Mouse (Mus musculus): ENCODE measurements around the gene Prdm4. TPM values are rescaled to one million over a fixed set of nuclear protein-coding genes. Genes with fewer than 3 reads are reported as not detected.

Prdm4 gene
- polyA plus RNA-seq (2021; fragmentation: Nextera tagmentation) = 3.6 and 4.6 TPM in 2 replicates
- long read RNA-seq, experiment 1, partial matches to known transcripts = 3 of 14 reads
- long read RNA-seq, experiment 1, other reads (novel, unspliced or antisense) = 6 of 14 reads
- long read RNA-seq, experiment 2, transcript Prdm4-207 (12 exons, 3,962 nt) = minor isoform, 7 of 83 reads
- long read RNA-seq, experiment 2, transcript Prdm4-201 (12 exons, 3,877 nt) = major isoform, 42 of 83 reads
- long read RNA-seq, experiment 2, partial matches to known transcripts = 10 of 83 reads
- long read RNA-seq, experiment 2, other reads (novel, unspliced or antisense) = 24 of 83 reads

GRCm38 (mm10) chr10:85916498-85917309, at the start of gene Prdm4:
Gene Prdm4, minus strand, starts transcription at chr10:85917142.

GRCm38 (mm10) chr10:85957464-85957950, 40.6 kb upstream of the Prdm4 start, which contains the start of gene Rtcb:
Gene Rtcb, minus strand, starts transcription at chr10:85957823.

GRCm38 (mm10) chr10:85927676-85928445, 10.9 kb upstream of the Prdm4 start, which contains the start of gene Ascl4:
Gene Ascl4, plus strand, starts transcription at chr10:85927681.

Other genes starting within 250 kb of the Prdm4 start
- gene Pwp1, start 87.6 kb downstream of the Prdm4 start, polyA plus RNA-seq (2021; fragmentation: Nextera tagmentation) = 21.4 and 22.4 TPM in 2 replicates
- gene Ascl4, start 10.5 kb upstream of the Prdm4 start, polyA plus RNA-seq (2021; fragmentation: Nextera tagmentation) = 0.28 and 0.38 TPM in 2 replicates
- 96.2 and 114 TPM in 2 replicates for gene Rtcb, start 40.7 kb upstream of the Prdm4 start, polyA plus RNA-seq (2021; fragmentation: Nextera tagmentation)
- gene Bpifc, start 94.8 kb upstream of the Prdm4 start, polyA plus RNA-seq (2021; fragmentation: Nextera tagmentation) = not detected in 2 replicates
- 39.3 and 42.6 TPM in 2 replicates for gene Fbxo7, start 104.8 kb upstream of the Prdm4 start, polyA plus RNA-seq (2021; fragmentation: Nextera tagmentation)